29 mouse cellular contexts compared by ENCODE assay signal in genomic region chr1:151625690-151626089, GRCm38 (mm10). TPM values are rescaled to one million over a fixed set of nuclear protein-coding genes. Genes with fewer than 3 reads are reported as not detected.
DNase-seq lines count a peak whose midpoint lies in the region; ATAC-seq and TF ChIP-seq lines count a peak whose summit lies in the region.
"Had no signal": no experiment of that assay in that cellular context is flagged by ENCODE, and none has a peak within 500 bp of the region (broad histone marks: within the 10 kb centered on the region; RNA-seq: fewer than 3 reads in every experiment).

No protein-coding gene starts in this region.

- no peaks in the 10 kb centered on the region for H3K27me3 ChIP-seq in liver, embryonic 15.5 days
- H3K27me3 ChIP-seq: forebrain, embryonic 15.5 days; hindbrain, embryonic 15.5 days; limb, embryonic 13.5 days; midbrain, embryonic 15.5 days had no signal

- H3K4me3 ChIP-seq in liver, embryonic 15.5 days (replicated peaks): no peak overlapping the region
- no peak overlapping the region for H3K4me3 ChIP-seq in left cerebral cortex, adult 2 months
- H3K4me3 ChIP-seq: forebrain, embryonic 15.5 days; gastrocnemius, adult 2 months; heart, adult 2 months; hindbrain, embryonic 10.5 days; hindbrain, embryonic 15.5 days; limb, embryonic 13.5 days; midbrain, embryonic 10.5 days; midbrain, embryonic 15.5 days had no signal

- no peak for TF ChIP-seq CTCF in left cerebral cortex, adult 2 months (IDR thresholded peaks at IDR 0.05)

- H3K36me3 ChIP-seq in liver, embryonic 15.5 days (replicated peaks): no peaks in the 10 kb centered on the region
- H3K36me3 ChIP-seq: forebrain, embryonic 15.5 days; hindbrain, embryonic 10.5 days; hindbrain, embryonic 15.5 days; limb, embryonic 13.5 days; midbrain, embryonic 10.5 days; midbrain, embryonic 15.5 days had no signal

- H3K9me3 ChIP-seq in liver, embryonic 15.5 days (replicated peaks): no peaks in the 10 kb centered on the region
- H3K9me3 ChIP-seq: forebrain, embryonic 15.5 days; hindbrain, embryonic 10.5 days; hindbrain, embryonic 15.5 days; limb, embryonic 13.5 days; midbrain, embryonic 10.5 days; midbrain, embryonic 15.5 days had no signal

- peaks cover 11% of the 10 kb centered on the region for H3K4me1 ChIP-seq in liver, embryonic 15.5 days (replicated peaks)
- H3K4me1 ChIP-seq: hindbrain, embryonic 10.5 days; midbrain, embryonic 10.5 days had no signal

- H3K9ac ChIP-seq in liver, embryonic 15.5 days: no peak overlapping the region
- H3K9ac ChIP-seq: forebrain, embryonic 15.5 days; hindbrain, embryonic 15.5 days; limb, embryonic 13.5 days; midbrain, embryonic 15.5 days had no signal

- no peak for ATAC-seq in liver, embryonic 15.5 days (ENCODE audit: insufficient read depth)
- peak; percentile 73 for ATAC-seq in common myeloid progenitor, adult 5-6 weeks (replicated peaks; ENCODE audit: low read depth, poor library complexity, severe bottlenecking)
- peak; percentile 75 for ATAC-seq in megakaryocyte, adult 5-6 weeks (ENCODE audit: poor library complexity, severe bottlenecking)
- ATAC-seq: activated CD4-positive, CD25-positive, alpha-beta regulatory T cell, adult 4 months; inflammation-experienced regulatory T-cells, adult 6 months; midbrain, embryonic 15.5 days had no signal

- WGBS in liver, embryonic 15.5 days (ENCODE audit: insufficient replicate concordance): 39% methylated on average over 2 of the region's 2 CpGs

- H3K27ac ChIP-seq in liver, embryonic 15.5 days (replicated peaks): 0 out of 2 replicates have a peak overlapping the region, but pooled peaks have one; percentile 14
- H3K27ac ChIP-seq in left cerebral cortex, adult 2 months: no peak overlapping the region
- H3K27ac ChIP-seq: forebrain, embryonic 15.5 days; gastrocnemius, adult 2 months; heart, adult 2 months; hindbrain, embryonic 10.5 days; hindbrain, embryonic 15.5 days; limb, embryonic 13.5 days; midbrain, embryonic 10.5 days; midbrain, embryonic 15.5 days had no signal

- intact Hi-C loops in left cerebral cortex, adult 2 months (cut with DNase I): no loop called here

- no peak for DNase-seq in liver
- no peak for DNase-seq in kidney, postnatal 25 days
- no peak for DNase-seq in left cerebral cortex, adult 2 months (ENCODE audit: extremely low spot score in 1 of 2, low spot score in 2 of 2)
- DNase-seq in heart, adult 9 months (ENCODE audit: low spot score in 2 of 2): no peak
- DNase-seq: adrenal gland, adult 2 months; adrenal gland, postnatal 36 days; cerebellum, adult 11 months; cerebellum, adult 9-11 months; gastrocnemius, adult 2 months; gastrocnemius, postnatal 36 days; heart, adult 2 months; heart, postnatal 14 days; kidney, adult 11 months; kidney, postnatal 14 days; lung, adult 18-20 months; lung, postnatal 4 days; right cerebral cortex, postnatal 4 days; thymus, postnatal 4 days had no signal

- no peak overlapping the region for H3K4me2 ChIP-seq in liver, embryonic 15.5 days
- H3K4me2 ChIP-seq: forebrain, embryonic 15.5 days; hindbrain, embryonic 15.5 days; limb, embryonic 13.5 days; midbrain, embryonic 15.5 days had no signal

RNA-seq across cellular contexts. Expression of gene Fam129a, which starts 54.7 kb away (rescaled TPM):
- 8.6 and 9.1 TPM in 2 replicates for polyA plus RNA-seq in liver, embryonic 15.5 days (2015; fragmentation: Nextera tagmentation; extraction: Ambion mirVana)
- total RNA-seq in common myeloid progenitor, adult 5-6 weeks (2017): 7.9 and 13.9 TPM in 2 replicates
- total RNA-seq in megakaryocyte, adult 5-6 weeks (2015): 69.2 and 74.7 TPM in 2 replicates
- total RNA-seq in megakaryocyte, adult 5-6 weeks (2017): 147 and 157 TPM in 2 replicates
- 1 to 10 TPM; 1.4 to 2.1 TPM for total RNA-seq in left cerebral cortex, adult 2 months (2021)
